Mouse (Mus musculus): ENCODE measurements around the gene Dennd1a. TPM values are rescaled to one million over a fixed set of nuclear protein-coding genes. Genes with fewer than 3 reads are reported as not detected.

Dennd1a gene
- polyA plus RNA-seq, 1 experiment from 2014 or later, result 10.3 TPM

DNA sequence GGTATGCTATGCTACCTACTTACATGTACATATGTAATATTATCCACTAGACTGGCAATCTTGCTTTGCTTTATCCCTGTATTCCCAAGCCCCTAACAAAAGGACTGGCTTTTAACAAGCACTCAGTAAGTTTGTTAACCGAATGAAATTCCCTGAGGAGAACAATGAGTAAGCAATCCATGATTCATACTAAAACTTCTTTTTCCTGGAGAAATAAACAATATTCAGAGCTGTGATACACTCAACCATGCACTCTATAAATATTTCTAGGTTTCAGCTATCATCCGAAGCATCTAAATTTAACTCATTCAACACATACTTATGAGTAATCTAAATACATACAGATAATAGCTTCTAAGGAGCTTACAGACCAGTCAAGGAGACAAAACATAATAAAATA lies 23.5 kb downstream of the Dennd1a start:
- ATAC-seq, result no peak
- no peak overlapping the region for H3K4me2 ChIP-seq (replicated peaks; ENCODE audit: low read depth)
- H3K27ac ChIP-seq (ENCODE audit: low read depth, low read length), result no peak overlapping the region
- WGBS, result 60% methylated on average over 2 of the region's 2 CpGs
- peaks cover 3% of the 10 kb centered on the region; the same call in 1 of the 2 replicates for H3K4me1 ChIP-seq (replicated peaks; ENCODE audit: control insufficient read depth, insufficient read depth, low read length)
- no peaks in the 10 kb centered on the region for H3K36me3 ChIP-seq (ENCODE audit: control insufficient read depth, insufficient read depth)
- TF ChIP-seq CTCF (IDR thresholded peaks at IDR 0.05; ENCODE audit: low read depth), result no peak
- H3K9ac ChIP-seq (ENCODE audit: low read depth, low read length), result no peak overlapping the region
- no peaks in the 10 kb centered on the region for H3K27me3 ChIP-seq (replicated peaks; ENCODE audit: control insufficient read depth, insufficient read depth, low read length)
- H3K4me3 ChIP-seq (ENCODE audit: low read depth, low read length), result no peak overlapping the region
- H3K9me3 ChIP-seq (ENCODE audit: control insufficient read depth), result no peaks in the 10 kb centered on the region

DNA sequence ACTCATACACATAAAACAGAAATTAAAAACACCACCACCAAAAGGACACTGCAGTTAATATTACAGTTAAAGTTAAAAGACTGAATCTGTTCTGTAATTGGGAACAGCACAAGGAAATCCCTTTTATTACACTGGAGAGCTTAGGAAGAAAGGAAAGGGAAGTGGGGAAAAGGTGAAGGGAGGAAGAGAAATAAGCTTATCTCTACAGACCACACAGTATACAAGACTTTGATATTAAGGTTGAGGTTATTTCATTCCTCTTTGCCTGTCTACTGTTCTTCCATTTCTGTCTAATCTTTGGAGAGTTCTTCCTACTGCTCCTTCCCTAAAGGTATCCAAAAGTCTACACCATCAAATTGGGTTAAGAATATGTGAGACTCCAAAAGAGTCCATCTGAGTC lies 28.1 kb downstream of the Dennd1a start:
- H3K27me3 ChIP-seq (replicated peaks; ENCODE audit: control insufficient read depth, insufficient read depth, low read length), result no peaks in the 10 kb centered on the region
- no peaks in the 10 kb centered on the region for H3K9me3 ChIP-seq (ENCODE audit: control insufficient read depth)
- H3K36me3 ChIP-seq (ENCODE audit: control insufficient read depth, insufficient read depth), result no peaks in the 10 kb centered on the region
- H3K4me2 ChIP-seq (replicated peaks; ENCODE audit: low read depth), result no peak overlapping the region
- no peak for TF ChIP-seq CTCF (IDR thresholded peaks at IDR 0.05; ENCODE audit: low read depth)
- H3K4me3 ChIP-seq (ENCODE audit: low read depth, low read length), result no peak overlapping the region
- no peak overlapping the region for H3K9ac ChIP-seq (ENCODE audit: low read depth, low read length)
- H3K27ac ChIP-seq (ENCODE audit: low read depth, low read length), result no peak overlapping the region
- no peak for ATAC-seq
- peaks cover 3% of the 10 kb centered on the region; the same call in 1 of the 2 replicates for H3K4me1 ChIP-seq (replicated peaks; ENCODE audit: control insufficient read depth, insufficient read depth, low read length)

DNA sequence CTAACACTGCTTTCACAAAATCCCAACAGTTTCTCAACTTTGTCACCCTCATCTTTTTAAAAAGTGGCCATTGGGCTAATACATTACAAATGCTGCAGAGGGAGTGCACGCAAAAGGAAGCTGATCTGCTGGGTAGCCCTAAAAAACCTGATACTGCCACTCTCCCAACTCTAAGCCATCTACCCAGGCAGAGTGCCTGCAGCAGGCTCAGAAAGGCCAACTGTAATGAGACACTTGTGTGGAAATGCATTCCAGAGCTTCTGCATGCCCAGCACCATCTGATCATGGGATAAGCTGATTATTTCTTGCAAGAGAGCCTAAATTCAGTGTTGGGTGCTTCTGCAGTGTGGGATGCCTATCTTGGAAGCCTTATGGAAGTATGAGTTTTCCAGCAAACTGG lies 49.6 kb downstream of the Dennd1a start:
- H3K9me3 ChIP-seq (ENCODE audit: control insufficient read depth), result no peaks in the 10 kb centered on the region
- no peak overlapping the region for H3K27ac ChIP-seq (ENCODE audit: low read depth, low read length)
- 92% methylated on average over 1 of the region's 1 CpGs for WGBS
- ATAC-seq, result no peak
- H3K4me1 ChIP-seq (replicated peaks; ENCODE audit: control insufficient read depth, insufficient read depth, low read length), result no peaks in the 10 kb centered on the region
- no peaks in the 10 kb centered on the region for H3K36me3 ChIP-seq (ENCODE audit: control insufficient read depth, insufficient read depth)
- H3K9ac ChIP-seq (ENCODE audit: low read depth, low read length), result no peak overlapping the region
- H3K4me3 ChIP-seq (ENCODE audit: low read depth, low read length), result no peak overlapping the region
- no peaks in the 10 kb centered on the region for H3K27me3 ChIP-seq (replicated peaks; ENCODE audit: control insufficient read depth, insufficient read depth, low read length)
- H3K4me2 ChIP-seq (replicated peaks; ENCODE audit: low read depth), result no peak overlapping the region
- no peak for TF ChIP-seq CTCF (IDR thresholded peaks at IDR 0.05; ENCODE audit: low read depth)

DNA sequence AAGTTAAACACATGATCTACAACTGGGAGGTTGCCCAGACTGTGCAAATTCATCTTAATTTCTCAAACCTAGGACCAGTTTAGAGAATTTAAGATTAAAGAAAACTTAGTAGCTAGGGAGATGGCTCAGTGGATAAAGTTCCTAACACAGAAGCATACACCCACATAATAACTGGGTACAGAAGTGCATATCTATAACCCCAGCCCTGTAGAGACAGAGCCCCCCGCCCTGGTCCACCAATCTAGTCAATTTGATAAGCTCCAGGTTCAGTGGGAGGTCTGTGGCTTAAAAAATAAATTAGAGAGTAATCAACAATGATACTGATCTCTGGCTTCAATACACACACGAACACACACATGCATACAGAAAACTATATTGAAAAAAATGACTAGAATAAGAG lies 51.6 kb downstream of the Dennd1a start:
- no peaks in the 10 kb centered on the region for H3K9me3 ChIP-seq (ENCODE audit: control insufficient read depth)
- H3K4me1 ChIP-seq (replicated peaks; ENCODE audit: control insufficient read depth, insufficient read depth, low read length), result no peaks in the 10 kb centered on the region
- WGBS, result 84% methylated on average over 2 of the region's 2 CpGs
- no peak overlapping the region for H3K9ac ChIP-seq (ENCODE audit: low read depth, low read length)
- no peak for ATAC-seq
- no peaks in the 10 kb centered on the region for H3K27me3 ChIP-seq (replicated peaks; ENCODE audit: control insufficient read depth, insufficient read depth, low read length)
- TF ChIP-seq CTCF (IDR thresholded peaks at IDR 0.05; ENCODE audit: low read depth), result no peak
- H3K36me3 ChIP-seq (ENCODE audit: control insufficient read depth, insufficient read depth), result no peaks in the 10 kb centered on the region
- H3K4me3 ChIP-seq (ENCODE audit: low read depth, low read length), result no peak overlapping the region
- H3K4me2 ChIP-seq (replicated peaks; ENCODE audit: low read depth), result no peak overlapping the region
- H3K27ac ChIP-seq (ENCODE audit: low read depth, low read length), result no peak overlapping the region

DNA sequence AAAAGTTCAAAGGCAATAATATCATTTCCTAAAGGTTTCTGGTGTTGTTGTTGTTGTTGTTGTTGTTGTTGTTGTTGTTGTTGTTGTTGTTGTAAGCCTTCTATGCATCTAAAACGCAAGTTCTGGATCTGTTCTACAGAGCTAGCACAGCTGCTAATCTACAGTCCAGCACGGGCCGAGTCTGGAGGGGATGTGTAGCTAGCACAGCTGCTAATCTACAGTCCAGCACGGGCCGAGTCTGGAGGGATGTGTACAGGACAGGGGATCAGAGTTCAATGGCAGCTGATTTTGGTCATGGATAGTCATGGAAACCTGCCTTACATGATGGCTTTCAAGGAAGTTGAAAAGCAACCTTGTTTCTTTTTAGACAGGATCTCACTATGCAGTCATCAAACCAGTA lies 57.3 kb downstream of the Dennd1a start:
- H3K27ac ChIP-seq (ENCODE audit: low read depth, low read length), result no peak overlapping the region
- H3K4me1 ChIP-seq (replicated peaks; ENCODE audit: control insufficient read depth, insufficient read depth, low read length), result no peaks in the 10 kb centered on the region
- H3K36me3 ChIP-seq (ENCODE audit: control insufficient read depth, insufficient read depth), result no peaks in the 10 kb centered on the region
- no peak overlapping the region for H3K4me3 ChIP-seq (ENCODE audit: low read depth, low read length)
- TF ChIP-seq CTCF (IDR thresholded peaks at IDR 0.05; ENCODE audit: low read depth), result no peak
- WGBS, result 83% methylated on average over 5 of the region's 5 CpGs
- H3K27me3 ChIP-seq (replicated peaks; ENCODE audit: control insufficient read depth, insufficient read depth, low read length), result no peaks in the 10 kb centered on the region
- no peak for ATAC-seq
- H3K4me2 ChIP-seq (replicated peaks; ENCODE audit: low read depth), result no peak overlapping the region
- no peaks in the 10 kb centered on the region for H3K9me3 ChIP-seq (ENCODE audit: control insufficient read depth)
- no peak overlapping the region for H3K9ac ChIP-seq (ENCODE audit: low read depth, low read length)

DNA sequence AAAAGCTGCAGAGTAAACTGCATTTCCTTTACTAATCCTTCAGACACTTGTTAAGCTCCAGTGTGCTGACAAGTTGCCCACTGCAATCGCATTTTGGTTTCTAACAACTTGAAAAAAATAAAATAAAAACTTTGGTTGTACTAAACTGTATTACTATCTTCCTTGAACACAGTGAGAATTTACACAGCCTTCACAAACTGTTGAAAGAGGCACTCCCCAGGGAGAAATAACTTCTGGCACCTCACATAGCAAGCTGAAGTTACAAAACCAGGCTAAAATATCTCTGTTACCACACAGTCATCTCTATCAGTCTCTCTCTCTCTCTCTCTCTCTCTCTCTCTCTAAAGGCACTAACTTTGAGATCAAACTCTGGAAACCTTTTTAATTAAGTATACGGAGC lies 63.4 kb downstream of the Dennd1a start:
- Histone ChIP-seq H3K9me3 (ENCODE audit: control insufficient read depth) (no peaks in the 10 kb centered on the region), H3K27me3 (replicated peaks; ENCODE audit: control insufficient read depth, insufficient read depth, low read length) (no peaks in the 10 kb centered on the region), H3K4me2 (replicated peaks; ENCODE audit: low read depth) (no peak overlapping the region), H3K4me3 (ENCODE audit: low read depth, low read length) (no peak overlapping the region), H3K27ac (ENCODE audit: low read depth, low read length) (no peak overlapping the region), H3K4me1 (replicated peaks; ENCODE audit: control insufficient read depth, insufficient read depth, low read length) (no peaks in the 10 kb centered on the region), H3K36me3 (ENCODE audit: control insufficient read depth, insufficient read depth) (no peaks in the 10 kb centered on the region), H3K9ac (ENCODE audit: low read depth, low read length) (no peak overlapping the region)
- 78% methylated on average over 2 of the region's 2 CpGs for WGBS
- no peak for TF ChIP-seq CTCF (IDR thresholded peaks at IDR 0.05; ENCODE audit: low read depth)
- ATAC-seq, result no peak

DNA sequence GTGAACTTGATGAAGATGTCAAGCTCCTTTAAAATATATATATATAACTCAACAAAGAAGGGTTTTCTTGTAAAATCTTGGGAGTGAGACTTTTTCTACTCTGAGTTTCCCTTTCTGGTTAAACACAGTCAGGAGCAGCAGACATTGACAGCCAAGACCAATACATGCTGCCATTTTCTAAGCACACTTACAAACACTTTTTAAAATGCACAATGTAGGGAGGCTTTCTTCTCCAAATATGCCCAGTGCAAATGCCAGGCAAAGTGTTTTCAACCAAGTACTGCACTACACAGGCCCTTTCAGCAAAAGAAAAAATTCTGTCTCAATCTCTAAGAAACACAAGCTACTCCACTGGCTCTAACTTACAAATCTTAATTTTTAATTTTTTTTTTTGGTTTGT lies 65.7 kb downstream of the Dennd1a start:
- Histone ChIP-seq H3K4me1 (replicated peaks; ENCODE audit: control insufficient read depth, insufficient read depth, low read length) (no peaks in the 10 kb centered on the region), H3K27me3 (replicated peaks; ENCODE audit: control insufficient read depth, insufficient read depth, low read length) (no peaks in the 10 kb centered on the region), H3K9ac (ENCODE audit: low read depth, low read length) (no peak overlapping the region), H3K9me3 (ENCODE audit: control insufficient read depth) (no peaks in the 10 kb centered on the region), H3K4me3 (ENCODE audit: low read depth, low read length) (no peak overlapping the region), H3K27ac (ENCODE audit: low read depth, low read length) (no peak overlapping the region), H3K36me3 (ENCODE audit: control insufficient read depth, insufficient read depth) (no peaks in the 10 kb centered on the region), H3K4me2 (replicated peaks; ENCODE audit: low read depth) (no peak overlapping the region)
- no peak for ATAC-seq
- no peak for TF ChIP-seq CTCF (IDR thresholded peaks at IDR 0.05; ENCODE audit: low read depth)
